Mouse (Mus musculus): ENCODE data around the gene Kdm4b. TPM values are rescaled to one million over a fixed set of nuclear protein-coding genes. Genes with fewer than 3 reads are reported as not detected.

Kdm4b gene
- total and polyA plus RNA-seq, 3 experiments = 9.1 to 27.5 TPM; not detected in 1

GRCm38 (mm10) chr17:56293291-56293690 lies 32.6 kb upstream of the Kdm4b start:
- no peak overlapping the region for H3K9ac ChIP-seq (ENCODE audit: control insufficient read depth, low read depth, low read length, poor library complexity, severe bottlenecking)
- TF ChIP-seq JUND (IDR thresholded peaks at IDR 0.05; ENCODE audit: low read depth, low read length) (no peak), E2F4 (IDR thresholded peaks at IDR 0.05; ENCODE audit: borderline replicate concordance, low read depth, low read length) (no peak), MYB (IDR thresholded peaks at IDR 0.05; ENCODE audit: low read depth, low read length) (no peak), SMC3 (IDR thresholded peaks at IDR 0.05; ENCODE audit: low read depth, low read length) (no peak), UBTF (IDR thresholded peaks at IDR 0.05; ENCODE audit: borderline replicate concordance, insufficient read depth, low read depth, low read length) (no peak), MAZ (IDR thresholded peaks at IDR 0.05; ENCODE audit: low read depth, low read length) (no peak), MYC (IDR thresholded peaks at IDR 0.05; ENCODE audit: low read depth, low read length) (no peak), ZC3H11A (IDR thresholded peaks at IDR 0.05; ENCODE audit: low read depth, low read length) (no peak), HCFC1 (IDR thresholded peaks at IDR 0.05; ENCODE audit: low read depth, low read length) (no peak), ELF1 (IDR thresholded peaks at IDR 0.05; ENCODE audit: low read depth, low read length) (no peak), MXI1 (IDR thresholded peaks at IDR 0.05; ENCODE audit: low read depth, low read length) (no peak), NRF1 (IDR thresholded peaks at IDR 0.05; ENCODE audit: insufficient read depth, low read depth, low read length, poor library complexity, severe bottlenecking) (no peak), GATA1 (IDR thresholded peaks at IDR 0.05; ENCODE audit: low read depth, low read length) (no peak), MAX (IDR thresholded peaks at IDR 0.05; ENCODE audit: low read length) (no peak), TAL1 (IDR thresholded peaks at IDR 0.05; ENCODE audit: low read length) (no peak), USF1 (IDR thresholded peaks at IDR 0.05; ENCODE audit: low read depth, low read length) (no peak), RCOR1 (IDR thresholded peaks at IDR 0.05; ENCODE audit: low read depth, low read length) (no peak), TCF12 (IDR thresholded peaks at IDR 0.05; ENCODE audit: low read depth, low read length) (no peak), ZNF384 (IDR thresholded peaks at IDR 0.05; ENCODE audit: low read depth, low read length) (no peak), USF2 (IDR thresholded peaks at IDR 0.05; ENCODE audit: borderline replicate concordance in 1 of 2, insufficient read depth in 1 of 2, low read depth in 1 of 2, low read length in 2 of 2) (no peak)
- no peak overlapping the region for H3K27ac ChIP-seq (ENCODE audit: control insufficient read depth, low read depth, low read length)
- DNase-seq (ENCODE audit: low read depth, low spot score) = no peak
- peaks cover 0 to 10% of the 10 kb centered on the region in 2 experiments; a peak in 2 of 4 replicates for H3K36me3 ChIP-seq (ENCODE audit: control insufficient read depth in 1 of 2, insufficient read depth in 2 of 2, low read length in 2 of 2)
- H3K27me3 ChIP-seq (ENCODE audit: control insufficient read depth in 1 of 2, insufficient read depth in 2 of 2, low read length in 2 of 2) = no peaks in the 10 kb centered on the region
- H3K79me2 ChIP-seq (ENCODE audit: control insufficient read depth, insufficient read depth, low read length, poor library complexity) = no peaks in the 10 kb centered on the region; the same call in 1 of the 2 replicates
- peaks cover 6 to 18% of the 10 kb centered on the region in 2 experiments; a peak in 3 of 4 replicates for H3K4me1 ChIP-seq (ENCODE audit: control insufficient read depth in 1 of 2, insufficient read depth in 2 of 2, low read length in 2 of 2)
- no peak overlapping the region for H3K4me3 ChIP-seq (ENCODE audit: control insufficient read depth in 1 of 2, insufficient read depth in 1 of 2, low read depth in 2 of 2, low read length in 2 of 2)
- no peaks in the 10 kb centered on the region for H3K9me3 ChIP-seq (replicated peaks; ENCODE audit: insufficient read depth, low read length)

DNA sequence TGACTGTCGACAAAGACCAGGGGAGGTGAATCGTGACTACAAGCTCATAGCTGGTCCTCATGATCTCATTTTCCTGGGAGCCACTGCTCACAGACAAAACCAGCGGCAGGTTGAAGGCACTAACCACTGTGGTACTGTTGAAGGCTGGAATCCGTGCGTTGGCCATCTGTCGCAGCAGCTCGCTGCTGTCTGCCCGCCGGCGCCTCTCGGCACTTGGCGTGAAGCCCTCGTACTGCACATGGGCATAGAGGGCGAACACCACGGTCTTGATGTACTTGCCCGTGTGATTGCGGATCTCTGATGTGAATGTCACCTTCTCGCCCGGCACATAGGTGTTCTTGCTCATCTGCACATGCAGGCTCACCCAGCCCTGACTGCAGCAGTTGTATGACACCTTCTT lies 31.6 kb upstream of the Kdm4b start:
- Histone ChIP-seq H3K27ac (ENCODE audit: control insufficient read depth, low read depth, low read length) (no peak overlapping the region), H3K27me3 (ENCODE audit: control insufficient read depth in 1 of 2, insufficient read depth in 2 of 2, low read length in 2 of 2) (no peaks in the 10 kb centered on the region), H3K36me3 (ENCODE audit: control insufficient read depth in 1 of 2, insufficient read depth in 2 of 2, low read length in 2 of 2) (peaks cover 0 to 3% of the 10 kb centered on the region in 2 experiments; a peak in 2 of 4 replicates), H3K9me3 (replicated peaks; ENCODE audit: insufficient read depth, low read length) (no peaks in the 10 kb centered on the region), H3K4me3 (ENCODE audit: control insufficient read depth in 1 of 2, insufficient read depth in 1 of 2, low read depth in 2 of 2, low read length in 2 of 2) (no peak overlapping the region), H3K79me2 (ENCODE audit: control insufficient read depth, insufficient read depth, low read length, poor library complexity) (no peaks in the 10 kb centered on the region; the same call in 1 of the 2 replicates), H3K9ac (ENCODE audit: control insufficient read depth, low read depth, low read length, poor library complexity, severe bottlenecking) (no peak overlapping the region), H3K4me1 (ENCODE audit: control insufficient read depth in 1 of 2, insufficient read depth in 2 of 2, low read length in 2 of 2) (peaks cover 2 to 9% of the 10 kb centered on the region in 2 experiments; a peak in 3 of 4 replicates)
- TF ChIP-seq RAD21 (IDR thresholded peaks at IDR 0.05; ENCODE audit: low read depth, low read length) = no peak
- no peak for TF ChIP-seq HCFC1 (IDR thresholded peaks at IDR 0.05; ENCODE audit: low read depth, low read length)
- DNase-seq (ENCODE audit: low read depth, low spot score) = no peak

Measured in MEL (cell line).